Mouse (Mus musculus): ENCODE data around the gene AC109138.7.

Gene AC109138.7

DNA sequence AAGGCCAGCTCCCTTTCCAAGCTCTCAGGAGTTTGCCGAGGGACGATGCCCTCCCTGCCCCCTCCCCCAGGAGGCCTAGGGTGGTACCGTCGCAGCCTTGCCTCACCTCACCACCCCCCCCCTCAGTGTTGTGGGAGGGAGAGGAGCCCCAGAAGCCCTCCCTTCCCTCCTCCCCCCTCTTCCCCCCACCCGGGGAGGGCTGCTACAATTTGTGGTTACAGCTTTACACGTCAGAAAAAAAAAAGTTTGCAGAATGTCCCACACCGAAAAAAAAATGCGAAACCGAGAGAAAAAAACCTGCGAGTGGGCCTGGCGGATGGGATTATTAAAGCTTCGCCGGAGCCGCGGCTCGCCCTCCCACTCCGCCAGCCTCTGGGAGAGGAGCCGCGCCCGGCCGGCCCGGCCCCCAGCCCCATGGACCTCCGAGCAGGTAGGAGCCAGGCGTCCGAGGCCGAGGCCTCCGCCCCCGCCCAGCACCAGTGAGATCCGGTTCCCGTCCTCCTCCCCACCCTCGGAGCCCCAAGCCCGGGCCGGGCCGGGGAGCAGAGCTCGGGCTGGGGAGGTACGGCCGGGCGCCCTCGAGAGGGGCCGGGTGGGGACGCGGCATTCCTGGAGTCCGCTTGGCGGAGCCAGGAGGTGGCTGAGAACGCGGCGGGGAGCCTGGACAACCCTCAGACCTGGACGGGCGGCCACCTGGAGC, at the start of gene AC109138.7, which contains the start of gene Clcf1:
Gene AC109138.7, plus strand, starts transcription at position 287 of the 700 bp plus-strand sequence.
Gene Clcf1, plus strand, starts transcription at position 168 of the 700 bp plus-strand sequence.
- DNase-seq, result peak; percentile 59 to 66

DNA sequence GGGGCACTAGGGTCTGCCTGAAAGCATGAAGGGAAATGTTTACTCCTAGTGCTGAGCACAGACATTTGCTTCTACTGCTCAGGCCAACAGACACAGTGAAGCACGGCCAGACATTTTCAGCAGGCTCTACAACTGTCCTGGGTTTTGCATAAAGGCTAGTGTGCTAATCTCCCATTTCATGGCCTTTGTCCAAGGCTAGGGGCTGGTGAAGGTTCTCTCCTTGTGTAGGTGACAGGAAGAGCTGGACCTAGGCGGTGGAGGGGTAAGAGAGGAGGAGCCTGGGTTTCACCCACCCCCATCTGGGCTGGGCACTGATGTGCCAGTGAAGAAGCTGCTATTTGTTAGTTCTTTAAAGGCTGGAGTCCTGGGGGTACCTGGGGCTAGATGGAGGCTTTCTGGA, 49.4 kb upstream of the AC109138.7 start:
- no peak for DNase-seq

DNA sequence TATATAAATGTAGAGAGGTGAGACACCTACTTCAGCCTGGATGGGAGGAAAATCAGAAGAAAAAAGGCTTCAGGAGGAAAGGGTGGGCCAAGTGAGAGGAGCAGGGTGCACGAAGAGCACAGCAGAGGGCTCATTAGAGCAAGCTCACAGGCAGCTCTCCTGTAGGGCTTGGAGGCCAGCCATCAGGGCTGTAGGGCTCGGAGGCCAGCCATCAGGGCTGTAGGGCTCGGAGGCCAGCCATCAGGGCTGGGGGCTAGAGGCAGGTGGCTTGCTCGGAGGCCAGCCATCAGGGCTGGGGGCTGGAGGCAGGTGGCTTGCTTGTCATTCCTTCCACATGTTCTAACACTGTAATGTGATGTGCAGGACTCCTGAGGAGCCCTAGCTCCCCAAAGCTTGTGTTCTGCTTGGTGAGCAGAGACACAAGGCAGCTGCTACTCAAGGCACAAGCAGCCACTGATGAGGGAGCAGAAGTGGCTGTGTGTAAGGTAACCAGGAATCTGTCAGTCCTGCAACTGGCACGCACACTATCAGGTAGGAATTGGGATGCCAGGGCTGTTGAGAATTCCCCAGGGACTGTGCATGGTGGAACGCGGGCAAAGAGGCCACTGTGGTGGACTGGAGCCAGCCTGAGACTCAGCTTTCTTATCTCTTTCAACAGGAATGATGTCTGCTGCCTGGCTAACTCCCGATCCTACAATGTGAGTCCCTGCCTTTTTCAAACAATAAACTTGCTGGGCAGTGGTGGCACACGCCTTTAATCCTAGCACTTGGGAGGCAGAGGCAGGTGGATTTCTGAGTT, 47.3 kb upstream of the AC109138.7 start:
- no peak for DNase-seq

DNA sequence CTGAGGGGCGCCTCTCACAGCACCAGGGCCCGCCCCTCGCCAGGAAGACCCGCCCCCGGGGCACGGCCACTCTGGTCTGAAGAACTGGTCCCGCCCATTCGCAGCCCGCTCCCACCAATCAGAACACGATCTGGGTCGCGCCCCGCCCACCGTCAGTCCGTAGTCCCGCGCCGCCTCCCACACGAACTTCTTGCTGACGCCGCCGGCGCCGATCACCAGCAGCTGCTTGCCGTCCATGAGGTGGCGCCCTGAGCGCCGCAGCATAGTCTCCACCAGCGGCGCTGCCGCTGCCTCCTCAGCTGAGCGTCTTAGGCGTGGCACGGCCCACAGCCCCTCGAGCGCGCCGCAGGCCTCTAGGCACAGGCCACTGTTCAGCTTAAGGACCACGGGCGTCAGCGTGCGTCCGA, 44.8 kb upstream of the AC109138.7 start:
- peak; percentile 99 to 100 for DNase-seq

DNA sequence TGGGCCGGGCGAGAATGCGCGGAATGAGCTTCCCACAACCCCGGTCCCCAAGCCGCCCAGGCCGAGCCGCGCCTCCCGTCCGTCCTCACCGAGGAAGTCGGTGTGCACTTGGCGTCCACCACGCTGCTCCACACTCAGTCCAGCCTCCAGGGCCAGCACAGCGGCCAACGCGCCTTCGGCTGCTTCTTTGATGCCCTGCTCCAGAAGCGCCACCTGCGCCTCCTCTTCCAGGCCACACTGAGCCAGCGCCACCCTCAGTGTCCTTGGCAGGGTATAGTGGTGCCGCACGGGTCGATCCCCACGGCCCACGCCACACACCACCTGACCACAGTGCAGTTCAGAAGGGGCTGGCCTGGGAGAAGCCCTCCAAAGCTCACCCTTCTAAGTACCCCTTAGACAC, 44.3 kb upstream of the AC109138.7 start:
- DNase-seq, result no peak

DNA sequence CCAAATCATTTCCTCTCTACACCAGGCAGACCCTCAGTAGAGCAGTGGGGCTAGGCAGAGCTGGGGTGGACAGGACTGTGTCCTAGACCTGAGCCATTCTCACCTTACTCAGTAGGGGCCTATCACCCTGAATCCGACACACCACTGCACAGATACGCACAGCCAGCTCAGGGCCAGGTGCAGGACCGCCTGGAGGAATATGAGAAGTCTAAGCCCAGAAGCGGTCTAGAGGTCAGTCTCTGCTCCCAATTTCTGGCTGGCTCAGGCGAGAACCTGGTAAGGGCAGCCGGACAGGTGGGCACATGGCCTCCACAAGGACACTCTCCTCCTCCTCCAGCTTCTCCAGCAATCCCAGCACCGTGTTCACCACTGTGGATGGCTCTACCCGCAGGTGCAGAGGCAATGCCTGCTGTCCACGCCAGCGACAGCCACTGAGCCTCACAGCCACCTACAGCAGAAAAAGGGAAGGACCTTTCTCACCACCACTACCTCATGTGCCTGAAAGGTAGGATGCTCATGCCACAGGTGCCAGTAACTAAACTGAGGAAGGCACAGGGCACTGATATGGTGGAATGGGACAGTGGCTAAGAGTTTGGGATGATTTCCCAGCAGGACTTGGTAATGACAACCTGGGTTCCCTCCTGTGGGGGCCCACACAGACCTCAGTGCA, 43.3 kb upstream of the AC109138.7 start:
- DNase-seq, result no peak

DNA sequence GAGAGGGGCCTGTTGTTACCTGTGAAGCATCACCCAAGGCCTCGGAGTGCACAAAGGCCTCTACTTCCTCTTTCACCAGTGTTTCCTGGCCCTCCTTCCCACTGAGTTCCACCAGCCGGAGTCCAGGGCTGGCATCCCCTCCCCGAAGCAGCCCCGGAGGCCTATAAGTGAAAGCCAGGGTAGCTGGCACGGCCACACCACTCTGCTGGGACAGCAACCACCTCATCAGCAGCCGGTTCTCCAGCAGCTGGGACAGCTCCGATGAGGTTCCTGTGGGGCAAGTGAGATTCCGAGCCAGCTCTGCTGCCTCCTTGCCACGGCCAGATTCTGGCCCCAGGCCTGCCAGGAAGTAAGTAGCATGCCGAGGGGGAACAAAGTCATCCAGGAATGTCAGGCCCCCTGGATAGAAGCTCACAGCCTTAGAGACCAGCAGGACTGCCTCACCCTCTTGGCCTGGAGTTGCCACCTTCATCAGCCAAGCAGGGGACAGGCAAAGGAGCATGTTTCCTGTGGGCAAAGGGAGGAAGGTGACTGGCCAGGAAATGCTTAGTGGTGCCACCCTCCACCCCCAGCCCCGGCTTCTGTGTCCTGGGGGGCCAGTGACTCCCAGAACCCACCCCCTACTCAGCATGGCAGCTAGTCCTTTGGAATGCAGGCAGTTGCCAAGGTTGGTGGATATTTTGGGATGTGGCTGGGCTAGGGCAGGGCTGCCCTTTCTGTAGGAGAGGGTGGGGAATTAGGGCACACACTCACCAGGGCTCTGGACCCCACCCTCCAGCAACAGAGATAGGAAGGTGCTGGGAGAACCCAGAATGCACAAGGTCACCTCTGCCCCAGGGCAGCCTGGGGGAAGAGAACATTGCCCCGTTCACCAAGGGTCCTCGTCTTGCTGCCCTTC, 42.5 kb upstream of the AC109138.7 start:
- DNase-seq, result no peak

DNA sequence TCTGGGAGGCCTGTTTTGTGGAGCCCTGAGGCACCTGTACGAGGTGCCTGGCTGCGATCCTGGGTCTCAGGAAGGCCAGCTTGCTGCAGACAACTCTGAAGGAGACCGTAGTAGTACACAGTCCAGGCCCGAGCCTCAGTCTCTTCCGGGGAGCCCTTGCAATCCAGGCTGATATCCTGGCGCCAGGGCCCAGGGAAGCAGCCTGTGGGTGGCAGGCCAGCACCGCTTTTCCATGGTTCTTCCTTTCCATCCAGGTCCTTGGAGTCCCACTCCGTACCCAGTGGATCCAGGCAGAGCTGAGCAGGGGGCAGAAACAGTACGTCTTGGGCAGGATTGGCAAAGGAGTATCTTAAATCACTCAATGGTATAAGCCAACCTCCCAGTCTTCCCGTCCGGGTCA, 41.2 kb upstream of the AC109138.7 start:
- DNase-seq, result no peak

DNA sequence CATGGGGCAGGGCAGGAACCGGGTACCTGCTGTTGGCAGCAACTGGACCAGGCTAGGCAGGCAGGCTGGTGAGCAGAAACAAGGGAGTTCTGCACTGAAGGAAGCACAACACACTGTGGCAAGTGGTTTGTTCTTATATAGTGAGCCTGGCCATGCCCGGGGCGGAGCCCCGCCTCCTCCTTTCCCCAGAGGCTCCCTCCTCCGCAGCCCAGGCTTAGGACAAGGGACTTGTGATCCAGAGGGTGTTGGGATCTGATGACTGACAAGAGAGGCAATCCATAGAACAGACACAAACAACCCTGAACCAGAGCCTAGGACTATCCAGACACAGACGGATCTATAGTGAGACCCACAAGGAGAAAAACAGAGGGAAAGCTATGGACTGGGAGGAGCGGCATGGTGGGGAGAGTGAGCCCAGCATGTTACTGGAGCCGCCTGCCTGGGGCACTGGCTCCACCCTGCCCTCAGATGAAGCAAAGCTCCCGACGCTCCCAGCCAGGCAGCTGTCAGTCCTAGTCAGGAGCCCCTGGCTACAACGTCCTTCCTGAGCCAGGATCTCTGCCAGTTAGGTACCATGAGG, 38.7 kb upstream of the AC109138.7 start, which contains the start of gene Carns1:
Gene Carns1, minus strand, starts transcription at position 112 of the 580 bp plus-strand sequence.
- DNase-seq, result peak in 1 of 2 experiments; percentile 14

DNA sequence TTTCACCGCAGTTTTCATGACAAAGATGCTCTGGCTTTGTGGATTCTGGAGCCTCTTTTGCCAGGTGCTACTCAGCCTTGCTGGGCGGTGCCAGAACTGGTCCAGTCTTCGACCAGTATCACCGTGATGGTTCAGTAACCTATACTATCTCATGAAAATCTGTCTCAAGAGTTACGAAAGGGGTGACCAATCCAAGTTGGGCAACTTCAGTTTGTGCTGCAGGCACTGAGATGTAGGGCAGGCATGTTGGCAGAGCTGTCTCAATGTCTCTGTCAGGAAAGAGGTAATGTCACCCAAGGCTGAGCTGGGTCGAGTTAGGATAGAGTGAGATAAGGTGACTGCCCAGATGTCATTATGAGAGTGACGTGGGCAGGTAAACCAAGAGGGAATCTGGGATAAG, 33.7 kb upstream of the AC109138.7 start:
- no peak for DNase-seq

DNA sequence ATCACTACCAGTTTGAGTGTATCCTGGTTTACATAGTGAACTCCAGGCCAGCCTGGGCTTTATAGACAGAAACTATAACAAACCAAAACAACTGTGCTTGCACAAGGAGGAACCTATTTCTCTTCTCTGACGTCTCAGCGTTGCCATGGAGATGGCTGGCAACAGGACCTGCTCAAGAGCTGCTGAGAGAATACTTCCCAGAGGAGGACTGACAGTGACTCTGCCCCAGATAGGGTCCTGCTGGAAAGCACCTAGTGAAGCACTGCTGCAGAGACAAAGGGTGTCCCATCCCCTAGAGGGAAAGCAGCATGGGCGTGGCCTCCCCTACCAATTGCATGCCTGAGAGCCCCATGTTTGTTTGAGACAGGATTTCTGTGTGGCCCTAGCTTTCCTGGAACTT, 32.3 kb upstream of the AC109138.7 start:
- no peak for DNase-seq

DNA sequence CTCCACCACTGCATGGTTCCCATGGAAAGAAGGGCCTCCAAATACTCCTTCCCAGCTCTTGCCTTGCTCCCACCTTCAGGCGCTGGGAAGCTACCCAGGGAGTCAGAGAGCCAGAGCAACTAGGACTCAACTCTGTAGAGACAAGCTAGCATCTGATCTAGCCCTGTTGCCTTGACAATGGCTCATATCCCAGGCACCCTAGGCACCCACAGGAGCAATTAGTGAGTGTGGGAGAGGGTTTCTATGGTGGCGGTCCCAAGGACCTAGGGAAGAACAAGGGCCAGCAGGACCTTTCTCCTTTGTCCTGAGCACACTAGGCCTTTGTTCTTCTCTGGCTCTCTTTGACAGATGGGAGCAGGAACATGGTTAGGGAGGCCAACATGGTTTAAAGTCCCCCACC, 30.5 kb upstream of the AC109138.7 start:
- DNase-seq, result no peak

DNA sequence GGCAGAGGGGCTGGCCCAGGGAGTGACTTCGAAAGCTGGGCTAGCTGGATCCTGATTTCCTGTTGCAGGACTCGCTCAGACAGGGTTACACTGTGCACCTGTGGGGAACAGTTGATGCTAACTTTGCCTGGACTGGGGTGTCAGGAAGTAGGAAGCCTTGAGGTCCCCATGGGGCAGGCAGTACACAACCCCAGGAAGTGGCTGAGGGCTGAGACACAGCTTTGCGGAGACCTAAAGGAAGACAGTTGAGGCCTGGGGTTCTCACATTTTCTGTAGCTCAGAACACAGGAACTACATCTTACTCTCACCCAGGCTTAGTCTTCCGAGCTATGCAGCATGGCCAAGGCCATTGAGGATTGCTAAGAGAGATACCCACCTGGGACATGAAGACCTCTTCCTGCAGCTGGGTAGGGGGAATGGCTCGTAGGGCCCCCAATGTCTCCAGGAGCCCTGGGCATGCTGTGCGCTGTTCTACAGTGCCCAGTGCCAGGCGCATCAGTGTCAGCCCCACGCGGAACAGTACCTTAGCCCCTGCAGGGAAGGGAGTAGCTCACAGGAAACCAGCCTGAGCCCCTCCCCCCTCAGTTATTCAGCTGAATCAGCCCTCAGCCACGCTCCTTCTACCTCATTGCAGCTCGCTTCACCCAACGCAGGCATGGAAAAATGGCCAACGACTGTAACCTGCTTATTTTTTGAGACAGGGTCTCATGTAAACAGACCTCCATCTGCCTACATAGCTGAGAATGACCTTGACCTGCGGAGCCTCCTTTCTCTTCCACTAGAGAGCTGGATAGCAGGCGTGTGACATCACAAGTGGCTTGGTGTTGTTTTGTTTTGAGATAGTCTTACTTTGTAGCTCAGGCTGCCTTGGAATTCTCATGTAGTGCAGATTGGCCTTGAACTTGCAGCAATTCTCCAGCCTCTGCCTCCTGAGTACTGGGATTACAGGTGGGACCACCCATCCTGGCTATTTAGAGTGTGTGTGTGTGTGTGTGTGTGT, 28.9 kb upstream of the AC109138.7 start:
- DNase-seq, result peak; percentile 84 to 88

DNA sequence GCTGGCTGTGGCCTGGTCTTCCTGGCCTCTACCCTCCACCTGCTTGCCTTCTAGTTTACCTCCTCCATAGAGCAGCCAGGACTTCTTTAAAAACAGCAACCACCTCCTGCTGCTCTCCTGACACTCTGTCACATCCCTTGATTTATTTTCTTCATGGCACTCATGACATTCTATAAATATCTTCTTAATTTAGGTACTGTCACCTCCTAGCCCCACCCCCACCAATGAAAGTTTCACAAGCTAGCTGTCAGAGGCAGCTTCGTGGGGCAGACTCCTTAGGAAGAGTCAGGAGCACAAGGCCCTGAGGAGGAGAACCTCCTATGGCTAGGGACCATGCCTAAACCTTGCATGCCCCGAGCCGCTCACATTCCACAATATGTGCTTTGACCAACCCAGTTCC, 26.9 kb upstream of the AC109138.7 start:
- no peak for DNase-seq

DNA sequence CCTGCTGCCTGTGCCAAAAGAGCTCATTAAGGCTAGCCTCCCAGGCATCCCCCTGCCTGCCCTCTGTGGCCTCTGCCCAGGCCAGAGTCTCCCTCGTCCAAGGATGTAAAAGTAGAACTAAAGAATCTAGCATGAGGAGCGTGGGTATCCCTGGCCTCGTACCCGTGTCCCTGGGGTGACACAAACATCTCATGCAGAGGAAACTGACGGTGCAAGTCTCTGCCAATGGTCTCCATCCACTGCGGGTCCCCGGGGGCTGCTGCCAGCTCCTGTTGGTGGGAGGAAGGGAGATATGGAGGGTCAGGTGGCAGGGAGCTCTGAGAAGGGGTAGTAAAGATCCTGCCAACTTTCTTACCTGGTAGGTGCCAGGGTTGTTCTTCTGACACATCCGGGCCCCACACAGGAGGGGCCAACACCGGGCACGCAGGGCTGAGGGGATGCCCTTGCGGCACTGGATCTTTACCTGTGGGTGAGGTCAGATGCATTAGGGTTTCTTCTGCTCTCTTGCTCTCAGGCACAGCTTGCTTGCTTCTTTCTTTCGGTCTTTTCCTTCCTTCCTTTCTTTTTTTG, 25.0 kb upstream of the AC109138.7 start:
- peak; percentile 47 to 62 for DNase-seq

DNA sequence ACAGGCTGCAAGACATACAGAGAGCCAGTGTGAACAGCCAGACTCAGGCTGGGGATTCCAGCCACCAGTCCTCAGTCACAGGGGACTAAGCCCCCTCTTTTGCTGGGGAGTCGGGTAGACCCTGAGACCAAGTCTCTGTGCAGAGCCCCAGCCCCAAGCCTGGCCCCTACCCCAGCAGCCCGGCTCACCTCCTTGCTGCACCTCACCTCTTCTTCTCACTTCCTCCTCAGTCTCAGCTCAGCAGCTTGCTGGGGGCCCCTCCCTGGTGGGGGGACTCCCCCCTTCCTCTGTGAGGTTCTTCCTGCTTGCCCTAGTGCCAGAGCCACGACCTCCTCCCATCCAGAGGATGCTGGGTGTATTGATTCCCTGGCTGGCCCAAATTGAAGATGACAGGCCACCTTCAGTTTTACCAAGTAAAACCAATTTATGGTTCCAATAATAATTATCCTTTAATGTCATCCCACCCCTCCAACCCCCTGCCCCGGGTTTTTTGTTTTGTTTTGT, 23.3 kb upstream of the AC109138.7 start, which contains the start of gene Tbc1d10c:
Gene Tbc1d10c, minus strand, starts transcription at position 454 of the 504 bp plus-strand sequence.
- DNase-seq, result peak; percentile 88 to 96

DNA sequence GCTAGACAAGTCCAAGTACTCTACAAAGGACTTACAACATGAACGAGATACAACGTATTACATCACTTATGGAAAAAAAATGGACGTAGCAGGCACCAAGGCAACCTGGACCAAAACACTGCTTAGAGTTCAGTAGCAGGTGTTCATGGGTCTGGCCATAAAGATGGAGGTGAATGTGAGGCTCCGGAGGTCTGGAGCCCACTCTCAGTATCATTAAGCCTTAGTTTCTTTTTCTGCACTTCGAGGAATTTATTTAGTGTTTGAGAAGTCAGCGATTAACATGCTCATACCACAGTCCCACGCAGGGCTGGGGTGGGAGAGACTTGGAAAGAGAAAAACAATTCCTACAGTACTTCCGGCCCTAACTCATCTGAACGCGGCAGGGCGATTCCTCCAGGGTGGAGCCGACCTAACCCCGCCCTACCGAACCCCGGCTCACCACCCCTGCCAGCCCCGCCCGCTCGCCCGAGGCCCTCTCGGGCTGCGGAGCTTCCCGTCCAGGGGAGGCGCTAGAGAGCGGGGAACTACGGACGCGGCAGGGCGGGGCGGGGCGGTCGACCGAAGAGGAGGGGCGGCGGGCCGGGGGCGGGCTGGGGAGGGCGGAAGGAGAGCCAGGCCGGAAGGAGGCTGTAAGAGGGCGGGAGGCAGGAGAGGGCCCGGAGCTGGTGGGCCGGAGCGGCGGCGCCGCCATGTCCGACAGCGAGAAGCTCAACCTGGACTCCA, 22.5 kb upstream of the AC109138.7 start, which contains the start of gene Ppp1ca:
Gene Ppp1ca, plus strand, starts transcription at position 538 of the 723 bp plus-strand sequence.
- DNase-seq, result peak; percentile 97 to 99

DNA sequence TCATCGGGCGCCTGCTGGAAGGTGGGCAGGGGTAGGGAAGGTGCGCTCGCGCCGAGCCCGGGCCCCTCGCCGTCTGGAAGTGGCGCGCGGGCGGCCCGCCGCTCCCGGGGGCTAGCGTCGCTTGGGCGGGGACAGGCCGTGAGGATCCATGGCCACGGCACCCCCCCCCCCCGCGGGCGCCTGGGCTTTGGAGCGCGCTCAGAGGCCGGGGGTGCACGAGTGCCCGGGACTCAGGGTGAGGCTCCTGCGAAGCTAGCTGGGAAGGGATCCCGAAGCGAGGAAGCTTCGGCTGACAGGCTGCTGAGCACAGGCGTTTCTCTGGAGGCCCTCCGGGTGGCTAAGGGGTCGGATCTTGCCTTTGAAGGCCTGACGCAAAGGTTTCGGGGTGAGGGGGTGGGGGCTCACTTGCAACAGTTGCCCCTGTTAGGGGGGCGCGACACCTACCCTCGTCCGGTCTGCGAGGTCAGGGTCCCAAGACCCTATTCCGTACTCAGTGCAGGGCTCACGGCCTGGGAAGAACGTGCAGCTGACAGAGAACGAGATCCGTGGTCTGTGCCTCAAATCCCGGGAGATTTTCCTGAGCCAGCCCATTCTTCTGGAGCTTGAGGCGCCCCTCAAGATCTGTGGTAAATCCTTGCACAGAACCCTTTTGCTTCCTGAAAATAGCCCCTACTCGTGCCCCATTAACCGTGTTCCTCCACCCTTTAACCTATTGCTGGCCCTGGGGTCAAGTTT, 21.7 kb upstream of the AC109138.7 start:
- no peak for DNase-seq

Measured in thymus, postnatal 36 days (tissue).